Mouse (Mus musculus) intestine, embryonic 15.5 days (tissue): ENCODE results near the gene Mfsd12. TPM values are rescaled to one million over a fixed set of nuclear protein-coding genes. Genes with fewer than 3 reads are reported as not detected.
A peak's percentile ranks its signal among the peaks of the same experiment; 100 is the strongest.

Experiments
- ATAC-seq: fragments of 200-750 bp; cut with Nextera tagmentation; 2 replicates; pipeline ENCODE4 v1.8.0; 2017; ENCODE audit warnings: moderate TSS enrichment, moderate library complexity
- H3K27ac ChIP-seq: fragments of 300-500 bp; sonication (generic); 2 replicates; pipeline ENCODE4 v1.5.1; 2015; ENCODE audit warnings: mild to moderate bottlenecking, inconsistent platforms
- H3K27me3 ChIP-seq: fragments of 300-500 bp; sonication (generic); replicated peaks from 2 replicates; pipeline ENCODE4 v1.6.1; 2015; ENCODE audit warnings: inconsistent platforms
- H3K36me3 ChIP-seq: fragments of 300-500 bp; sonication (generic); 2 replicates; pipeline ENCODE4 v1.6.1; 2015; ENCODE audit warnings: inconsistent platforms
- H3K4me1 ChIP-seq: fragments of 300-500 bp; sonication (generic); replicated peaks from 2 replicates; pipeline ENCODE4 v1.6.1; 2015; ENCODE audit warnings: inconsistent platforms
- H3K4me2 ChIP-seq: fragments of 300-500 bp; sonication (generic); replicated peaks from 2 replicates; pipeline ENCODE4 v1.6.1; 2015; ENCODE audit warnings: mild to moderate bottlenecking, inconsistent platforms
- H3K4me3 ChIP-seq: fragments of 300-500 bp; sonication (generic); replicated peaks from 2 replicates; pipeline ENCODE4 v1.5.1; 2015; ENCODE audit warnings: inconsistent platforms
- H3K9ac ChIP-seq: fragments of 300-500 bp; sonication (generic); 2 replicates; pipeline ENCODE4 v1.6.1; 2015; ENCODE audit warnings: inconsistent platforms
- H3K9me3 ChIP-seq: fragments of 300-500 bp; sonication (generic); 2 replicates; pipeline ENCODE4 v1.6.1; 2016; ENCODE audit warnings: inconsistent platforms
- WGBS: fragments of 180-500 bp; shearing (Covaris S2); methylation state at CpG from one replicate; pipeline ENCODE4 v1.1.7; 2015; 5-methylcytosine and 5-hydroxymethylcytosine counted together
- polyA plus RNA-seq: library from polyadenylated mRNA; unstranded; fragments of >200 nt; fragmentation: Nextera tagmentation; extraction: Ambion mirVana; gene quantifications from 2 replicates; pipeline ENCODE4 v1.2.1, GENCODE M21; 2015

Gene Mfsd12
- polyA plus RNA-seq, 1 experiment from 2014 or later, result 19.9 TPM

GRCm38 (mm10) chr10:81402227-81402765, 45.0 kb downstream of the Mfsd12 start:
- Histone ChIP-seq H3K4me3 (no peak overlapping the region), H3K4me1 (peaks cover 51% of the 10 kb centered on the region), H3K36me3 (peaks cover 24% of the 10 kb centered on the region), H3K9ac (no peak overlapping the region), H3K4me2 (peak overlapping the region; percentile 51), H3K27ac (peak overlapping the region; percentile 82), H3K27me3 (no peaks in the 10 kb centered on the region), H3K9me3 (no peaks in the 10 kb centered on the region)
- no peak for ATAC-seq
- 37% methylated on average over 7 of the region's 7 CpGs for WGBS

- Histone ChIP-seq H3K9ac (no peak overlapping the region; the same call in 1 of the 2 replicates), H3K4me1 (peaks cover 60% of the 10 kb centered on the region), H3K4me3 (no peak overlapping the region), H3K27me3 (no peaks in the 10 kb centered on the region), H3K36me3 (peaks cover 24% of the 10 kb centered on the region), H3K27ac (peak overlapping the region; percentile 82; the same call in 1 of the 2 replicates), H3K4me2 (no peak overlapping the region), H3K9me3 (no peaks in the 10 kb centered on the region)
- ATAC-seq, result no peak
- WGBS, result 61% methylated on average over 10 of the region's 10 CpGs
These were observed 46.2 kb downstream of the Mfsd12 start for GRCm38 (mm10) chr10:81403511-81403910.

DNA sequence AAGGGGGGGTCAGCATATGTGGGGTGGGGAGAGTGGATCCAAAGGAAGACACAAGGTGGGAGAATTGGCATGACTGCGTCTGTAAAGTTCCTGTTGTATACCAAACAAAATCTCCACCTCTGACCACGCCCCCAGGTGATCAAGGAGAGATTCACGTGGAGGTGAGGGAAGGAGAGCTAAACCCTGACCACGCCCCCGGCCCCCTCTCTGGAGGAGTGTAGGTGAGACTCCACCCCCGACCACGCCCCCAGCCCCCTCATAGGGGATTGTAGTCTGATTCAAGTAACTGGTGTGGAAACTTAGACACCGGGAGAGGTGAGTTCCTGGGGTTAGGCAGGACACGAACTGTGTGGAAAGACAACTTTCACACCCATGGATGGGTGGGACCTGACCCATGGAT, 46.8 kb downstream of the Mfsd12 start:
- WGBS, result 31% methylated on average over 9 of the region's 9 CpGs
- Histone ChIP-seq H3K4me3 (no peak overlapping the region), H3K4me1 (peaks cover 66% of the 10 kb centered on the region)

GRCm38 (mm10) chr10:81404720-81405119, 47.4 kb downstream of the Mfsd12 start:
- Histone ChIP-seq H3K27ac (no peak overlapping the region), H3K4me2 (no peak overlapping the region), H3K4me3 (no peak overlapping the region), H3K36me3 (peaks cover 20% of the 10 kb centered on the region), H3K9ac (no peak overlapping the region), H3K9me3 (no peaks in the 10 kb centered on the region), H3K27me3 (no peaks in the 10 kb centered on the region), H3K4me1 (peaks cover 72% of the 10 kb centered on the region)
- WGBS, result 61% methylated on average over 18 of the region's 18 CpGs
- ATAC-seq, result no peak

More for the DNA sequence above, 46.8 kb downstream of the Mfsd12 start:
- H3K27me3 ChIP-seq, result no peaks in the 10 kb centered on the region
- H3K36me3 ChIP-seq, result peaks cover 24% of the 10 kb centered on the region
- ATAC-seq, result no peak
- no peak overlapping the region for H3K9ac ChIP-seq
- H3K4me2 ChIP-seq, result no peak overlapping the region
- H3K27ac ChIP-seq, result no peak overlapping the region
- H3K9me3 ChIP-seq, result no peaks in the 10 kb centered on the region

GRCm38 (mm10) chr10:81405588-81406201, 48.4 kb downstream of the Mfsd12 start:
- WGBS, result 55% methylated on average over 13 of the region's 13 CpGs
- ATAC-seq, result no peak
- H3K4me2 ChIP-seq, result no peak overlapping the region
- H3K36me3 ChIP-seq, result peaks cover 11% of the 10 kb centered on the region; the same call in 1 of the 2 replicates
- no peak overlapping the region for H3K27ac ChIP-seq
- H3K4me3 ChIP-seq, result no peak overlapping the region
- peaks cover 81% of the 10 kb centered on the region for H3K4me1 ChIP-seq
- H3K27me3 ChIP-seq, result no peaks in the 10 kb centered on the region
- no peaks in the 10 kb centered on the region for H3K9me3 ChIP-seq
- no peak overlapping the region for H3K9ac ChIP-seq

DNA sequence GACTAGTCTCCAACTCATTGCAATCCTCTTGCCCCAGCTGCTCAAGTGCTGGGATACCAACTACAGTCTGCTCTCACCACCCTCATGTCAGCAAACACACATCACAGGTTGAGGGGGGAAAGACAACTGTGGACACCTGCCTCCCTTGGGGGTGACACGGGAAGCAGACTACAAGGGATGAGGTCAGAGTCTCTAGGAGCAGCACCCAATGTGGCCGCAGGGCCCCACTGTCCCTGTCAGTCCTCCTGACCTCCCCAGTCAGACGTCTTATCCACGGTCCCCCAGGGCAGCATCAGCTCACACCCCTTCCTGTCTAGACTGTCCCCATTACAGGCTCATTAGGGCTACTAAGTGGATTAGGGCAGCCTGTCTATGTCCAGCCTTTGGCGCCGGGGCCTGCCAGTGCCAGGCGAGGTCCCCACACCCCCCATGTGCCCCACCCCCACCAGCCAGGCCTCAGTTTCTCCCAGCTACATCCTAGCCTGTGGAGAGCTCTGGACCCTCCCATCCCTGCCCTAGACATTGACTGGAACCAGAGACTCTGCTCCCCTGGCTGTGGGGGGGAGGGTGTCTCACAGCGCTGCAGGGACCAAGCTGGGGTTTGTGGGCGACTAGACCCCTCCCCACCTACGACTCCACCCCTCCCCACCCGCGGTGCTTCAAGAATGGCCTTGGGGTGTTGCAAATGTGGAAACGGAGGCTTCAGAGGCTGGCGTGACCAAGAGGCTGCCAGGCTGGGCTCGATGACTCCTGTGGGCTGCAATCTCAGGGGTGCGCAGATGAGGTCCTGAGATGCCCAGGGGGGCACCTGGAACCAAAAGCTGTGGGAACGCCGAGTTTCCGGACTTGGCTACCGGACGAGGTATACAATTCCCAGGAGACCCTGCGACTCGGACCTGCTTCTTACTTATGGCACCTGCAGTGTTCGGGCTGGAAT, 49.5 kb downstream of the Mfsd12 start:
- no peak overlapping the region for H3K27ac ChIP-seq
- no peaks in the 10 kb centered on the region for H3K27me3 ChIP-seq
- 46% methylated on average over 24 of the region's 24 CpGs for WGBS
- peaks cover 11% of the 10 kb centered on the region; the same call in 1 of the 2 replicates for H3K36me3 ChIP-seq
- H3K9ac ChIP-seq, result no peak overlapping the region
- peaks cover 83% of the 10 kb centered on the region for H3K4me1 ChIP-seq
- no peaks in the 10 kb centered on the region for H3K9me3 ChIP-seq
- ATAC-seq, result no peak
- peak overlapping the region; percentile 6 for H3K4me3 ChIP-seq
- peak overlapping the region; percentile 44 for H3K4me2 ChIP-seq

- Histone ChIP-seq H3K4me3 (peak overlapping the region; percentile 6; the same call in 1 of the 2 replicates), H3K27me3 (no peaks in the 10 kb centered on the region), H3K4me2 (peak overlapping the region; percentile 44), H3K36me3 (peaks cover 11% of the 10 kb centered on the region; the same call in 1 of the 2 replicates), H3K27ac (peak overlapping the region; percentile 20; the same call in 1 of the 2 replicates), H3K4me1 (peaks cover 83% of the 10 kb centered on the region), H3K9ac (no peak overlapping the region), H3K9me3 (no peaks in the 10 kb centered on the region)
- WGBS, result 26% methylated on average over 31 of the region's 31 CpGs
- ATAC-seq, result peak; percentile 22
These were observed 50.5 kb downstream of the Mfsd12 start for GRCm38 (mm10) chr10:81407539-81408423.

- 54% methylated on average over 13 of the region's 13 CpGs for WGBS
- Histone ChIP-seq H3K4me2 (no peak overlapping the region), H3K27me3 (no peaks in the 10 kb centered on the region), H3K9ac (no peak overlapping the region), H3K4me3 (no peak overlapping the region), H3K36me3 (peaks cover 11% of the 10 kb centered on the region; the same call in 1 of the 2 replicates), H3K27ac (peak overlapping the region; percentile 20; the same call in 1 of the 2 replicates), H3K4me1 (peaks cover 84% of the 10 kb centered on the region), H3K9me3 (no peaks in the 10 kb centered on the region)
- no peak for ATAC-seq
These were observed 51.1 kb downstream of the Mfsd12 start for GRCm38 (mm10) chr10:81408424-81408729.

DNA sequence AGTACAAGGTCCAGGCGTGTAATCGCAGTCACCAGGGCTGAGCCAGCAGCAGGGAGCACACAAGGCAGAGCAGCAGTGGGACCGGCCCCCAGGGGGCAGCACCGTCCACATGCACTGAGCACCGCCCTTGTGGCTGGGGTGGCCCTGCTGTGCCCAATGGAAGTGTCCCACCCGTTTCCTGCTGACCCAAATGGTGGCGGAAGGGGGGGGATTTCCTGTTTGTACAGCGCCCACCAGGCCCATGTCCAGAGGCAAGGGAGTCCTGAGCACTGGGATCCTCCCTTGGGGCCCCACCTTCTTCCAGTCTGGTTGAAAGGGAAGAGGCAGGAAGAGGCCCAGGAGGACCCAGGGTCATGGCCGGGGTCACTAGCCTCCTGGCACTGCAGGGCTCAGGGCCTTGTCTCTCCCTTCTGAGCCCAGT, 51.6 kb downstream of the Mfsd12 start:
- H3K4me2 ChIP-seq, result no peak overlapping the region

GRCm38 (mm10) chr10:81409330-81409729, 52.0 kb downstream of the Mfsd12 start:
- Histone ChIP-seq H3K4me1 (peaks cover 84% of the 10 kb centered on the region), H3K36me3 (peaks cover 11% of the 10 kb centered on the region; the same call in 1 of the 2 replicates), H3K4me3 (no peak overlapping the region), H3K4me2 (no peak overlapping the region), H3K9ac (no peak overlapping the region), H3K27ac (peak overlapping the region; percentile 7), H3K27me3 (no peaks in the 10 kb centered on the region), H3K9me3 (no peaks in the 10 kb centered on the region)
- no peak for ATAC-seq
- 27% methylated on average over 8 of the region's 8 CpGs for WGBS

More for the DNA sequence above, 51.6 kb downstream of the Mfsd12 start:
- H3K9ac ChIP-seq, result no peak overlapping the region
- H3K36me3 ChIP-seq, result peaks cover 11% of the 10 kb centered on the region; the same call in 1 of the 2 replicates
- WGBS, result 23% methylated on average over 9 of the region's 9 CpGs
- no peaks in the 10 kb centered on the region for H3K9me3 ChIP-seq
- no peak overlapping the region for H3K4me3 ChIP-seq
- peak; percentile 58 for ATAC-seq
- H3K27me3 ChIP-seq, result no peaks in the 10 kb centered on the region
- H3K27ac ChIP-seq, result peak overlapping the region; percentile 7; the same call in 1 of the 2 replicates
- peaks cover 84% of the 10 kb centered on the region for H3K4me1 ChIP-seq

DNA sequence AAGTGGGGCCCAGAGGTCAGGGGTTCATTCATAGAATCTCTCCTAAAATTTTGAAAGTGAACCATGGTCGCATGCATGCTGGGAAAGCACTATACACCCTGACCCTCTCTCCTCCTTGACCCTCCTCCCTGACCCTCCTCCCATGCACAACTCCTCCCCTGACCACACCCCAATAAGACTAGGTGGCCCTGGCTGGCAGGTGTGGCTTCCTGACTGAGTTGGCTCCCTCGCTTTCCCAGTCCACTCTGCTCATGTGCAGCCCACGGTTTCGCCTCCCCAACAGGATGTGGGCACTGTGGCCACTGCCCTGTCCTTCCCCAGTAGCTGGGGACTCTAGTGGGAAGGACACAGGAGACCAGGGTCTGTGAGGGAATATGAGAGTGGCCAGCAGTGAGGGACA, 53.1 kb downstream of the Mfsd12 start:
- H3K9ac ChIP-seq, result no peak overlapping the region
- no peak overlapping the region for H3K4me3 ChIP-seq

More for the DNA sequence above, 53.1 kb downstream of the Mfsd12 start:
- peaks cover 8% of the 10 kb centered on the region; the same call in 1 of the 2 replicates for H3K36me3 ChIP-seq
- peaks cover 94% of the 10 kb centered on the region for H3K4me1 ChIP-seq
- WGBS, result 52% methylated on average over 4 of the region's 4 CpGs
- ATAC-seq, result no peak
- H3K27ac ChIP-seq, result peak overlapping the region; percentile 91
- H3K4me2 ChIP-seq, result 0 out of 2 replicates have a peak overlapping the region, but pooled peaks have one; percentile 0
- no peaks in the 10 kb centered on the region for H3K27me3 ChIP-seq
- H3K9me3 ChIP-seq, result no peaks in the 10 kb centered on the region
